Mouse (Mus musculus) urinary bladder, postnatal 10 days (tissue): ENCODE results near the gene Pdhx.

ENCODE experiments used
- DNase-seq: peaks from one replicate; pipeline ENCODE4 v3.0.0; 2022; ENCODE audit warnings: low spot score

Pdhx gene

GRCm38 (mm10) chr2:102987708-102988010, 85.7 kb downstream of the Pdhx start:
- DNase-seq, result no peak

- no peak for DNase-seq
These were observed 86.2 kb downstream of the Pdhx start for GRCm38 (mm10) chr2:102986964-102987707.

- DNase-seq, result no peak
These were observed 86.9 kb downstream of the Pdhx start for GRCm38 (mm10) chr2:102986424-102986823.

- no peak for DNase-seq
These were observed 90.5 kb downstream of the Pdhx start for GRCm38 (mm10) chr2:102982822-102983221.

- DNase-seq, result no peak
These were observed 91.6 kb downstream of the Pdhx start for GRCm38 (mm10) chr2:102981446-102982314.

- DNase-seq, result no peak
These were observed 92.4 kb downstream of the Pdhx start for GRCm38 (mm10) chr2:102980870-102981269.

GRCm38 (mm10) chr2:102979519-102979918, 93.8 kb downstream of the Pdhx start:
- no peak for DNase-seq

- no peak for DNase-seq
These were observed 94.2 kb downstream of the Pdhx start for GRCm38 (mm10) chr2:102979112-102979511.

- no peak for DNase-seq
These were observed 97.9 kb downstream of the Pdhx start for GRCm38 (mm10) chr2:102975358-102975945.

GRCm38 (mm10) chr2:102973115-102973514, 100.2 kb downstream of the Pdhx start:
- no peak for DNase-seq

- DNase-seq, result no peak
These were observed 100.7 kb downstream of the Pdhx start for GRCm38 (mm10) chr2:102972575-102972974.

- DNase-seq, result no peak
These were observed 101.4 kb downstream of the Pdhx start for GRCm38 (mm10) chr2:102971951-102972350.
